Mouse (Mus musculus) midbrain, embryonic 12.5 days (tissue): Measurements from ENCODE around the gene Rpl13. TPM values are rescaled to one million over a fixed set of nuclear protein-coding genes. Genes with fewer than 3 reads are reported as not detected.
"Not testable (repeated sequence)": the region's sequence is repeated elsewhere in the genome, so short reads cannot be mapped to it uniquely, and the experiment has no call there.

ENCODE experiments used
- ATAC-seq: fragments of 200-750 bp; cut with Nextera tagmentation; 2 replicates; pipeline ENCODE4 v1.8.0; 2017; ENCODE audit warnings: low read depth, moderate TSS enrichment, moderate library complexity; ENCODE audit not compliant: low FRiP score
- H3K27ac ChIP-seq: fragments of 300-500 bp; sonication (generic); replicated peaks from 2 replicates; pipeline ENCODE4 v1.5.1; 2016; ENCODE audit warnings: mild to moderate bottlenecking
- H3K27me3 ChIP-seq: fragments of 300-500 bp; sonication (generic); 2 replicates; pipeline ENCODE4 v1.6.1; 2016; ENCODE audit warnings: mild to moderate bottlenecking
- H3K36me3 ChIP-seq: fragments of 300-500 bp; sonication (generic); 2 replicates; pipeline ENCODE4 v1.6.1; 2016
- H3K4me1 ChIP-seq: fragments of 300-500 bp; sonication (generic); 2 replicates; pipeline ENCODE4 v1.6.1; 2016
- H3K4me2 ChIP-seq: fragments of 300-500 bp; sonication (generic); replicated peaks from 2 replicates; pipeline ENCODE4 v1.6.1; 2016; ENCODE audit warnings: mild to moderate bottlenecking, moderate library complexity
- H3K4me3 ChIP-seq: fragments of 300-500 bp; sonication (generic); 2 replicates; pipeline ENCODE4 v1.5.1; 2016; ENCODE audit warnings: mild to moderate bottlenecking
- H3K9ac ChIP-seq: fragments of 300-500 bp; sonication (generic); replicated peaks from 2 replicates; pipeline ENCODE4 v1.6.1; 2016; ENCODE audit warnings: mild to moderate bottlenecking, moderate library complexity
- H3K9me3 ChIP-seq: fragments of 300-500 bp; sonication (generic); 2 replicates; pipeline ENCODE4 v1.6.1; 2016; ENCODE audit warnings: mild to moderate bottlenecking
- WGBS: fragments of 180-500 bp; shearing (Covaris S2); methylation state at CpG from one replicate; pipeline ENCODE4 v1.1.7; 2016; 5-methylcytosine and 5-hydroxymethylcytosine counted together
- polyA plus RNA-seq: library from polyadenylated mRNA; unstranded; fragments of >200 nt; fragmentation: Nextera tagmentation; extraction: Ambion mirVana; gene quantifications from 2 replicates; pipeline ENCODE4 v1.2.1, GENCODE M21; 2016

Gene Rpl13
- polyA plus RNA-seq, 1 experiment from 2014 or later, result 1,075 TPM

- H3K4me2 ChIP-seq, result no peak overlapping the region
- ATAC-seq, result no peak
- no peak overlapping the region for H3K9ac ChIP-seq
- H3K4me1 ChIP-seq, result peaks cover 3% of the 10 kb centered on the region; the same call in 1 of the 2 replicates
- no peak overlapping the region for H3K4me3 ChIP-seq
- 94% methylated on average over 11 of the region's 11 CpGs for WGBS
- H3K27me3 ChIP-seq, result no peaks in the 10 kb centered on the region
- no peak overlapping the region for H3K27ac ChIP-seq
- H3K9me3 ChIP-seq, result no peaks in the 10 kb centered on the region
- peaks cover 47% of the 10 kb centered on the region for H3K36me3 ChIP-seq
Observed at GRCm38 (mm10) chr8:123097216-123097615, 4.9 kb upstream of the Rpl13 start.

GRCm38 (mm10) chr8:123097786-123098584, 4.2 kb upstream of the Rpl13 start:
- Histone ChIP-seq H3K27me3 (no peaks in the 10 kb centered on the region), H3K9me3 (no peaks in the 10 kb centered on the region), H3K36me3 (peaks cover 46% of the 10 kb centered on the region), H3K9ac (no peak overlapping the region), H3K4me1 (peaks cover 3% of the 10 kb centered on the region; the same call in 1 of the 2 replicates), H3K27ac (no peak overlapping the region), H3K4me3 (no peak overlapping the region), H3K4me2 (no peak overlapping the region)
- 77% methylated on average over 12 of the region's 12 CpGs for WGBS
- ATAC-seq, result no peak

DNA sequence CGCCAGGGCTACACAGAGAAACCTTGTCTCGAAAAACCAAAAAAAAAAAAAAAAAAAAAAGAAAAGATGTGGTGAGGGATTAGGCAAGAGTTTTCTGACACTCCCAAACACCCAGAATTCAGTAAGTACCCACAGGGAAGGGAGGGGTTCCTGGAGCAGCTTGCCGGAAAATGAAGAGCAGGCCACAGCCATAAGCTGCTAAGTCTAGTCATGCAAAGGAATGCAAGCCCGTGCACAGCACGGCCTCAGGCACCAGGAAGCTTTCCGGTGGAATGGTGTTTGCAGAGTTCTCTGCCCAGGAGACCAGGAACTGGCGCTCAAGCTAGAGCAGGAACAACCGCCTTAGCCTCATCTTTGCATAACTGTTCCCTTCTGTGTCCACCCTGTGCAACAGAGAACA, 1.9 kb upstream of the Rpl13 start:
- Histone ChIP-seq H3K4me1 (peaks cover 12% of the 10 kb centered on the region), H3K9me3 (no peaks in the 10 kb centered on the region), H3K4me3 (no peak overlapping the region), H3K36me3 (peaks cover 44% of the 10 kb centered on the region), H3K4me2 (no peak overlapping the region), H3K27me3 (no peaks in the 10 kb centered on the region), H3K9ac (no peak overlapping the region), H3K27ac (no peak overlapping the region)
- 65% methylated on average over 8 of the region's 8 CpGs for WGBS
- ATAC-seq, result no peak

GRCm38 (mm10) chr8:123101244-123101643, 906 bp upstream of the Rpl13 start:
- 75% methylated on average over 4 of the region's 4 CpGs for WGBS
- Histone ChIP-seq H3K4me2 (no peak overlapping the region; the same call in 1 of the 2 replicates), H3K4me1 (peaks cover 12% of the 10 kb centered on the region), H3K9me3 (no peaks in the 10 kb centered on the region), H3K4me3 (no peak overlapping the region), H3K36me3 (peaks cover 45% of the 10 kb centered on the region), H3K27me3 (no peaks in the 10 kb centered on the region), H3K9ac (no peak overlapping the region), H3K27ac (no peak overlapping the region)
- ATAC-seq, result no peak

- not testable (repeated sequence) for ATAC-seq, H3K27me3 ChIP-seq, H3K9me3 ChIP-seq
- Histone ChIP-seq H3K4me3 (peak overlapping the region; percentile 79), H3K27ac (peak overlapping the region; percentile 92), H3K4me2 (peak overlapping the region; percentile 94), H3K4me1 (peaks cover 12% of the 10 kb centered on the region), H3K9ac (peak overlapping the region; percentile 99), H3K36me3 (peaks cover 35% of the 10 kb centered on the region)
- WGBS, result 3% methylated on average over 26 of the region's 26 CpGs
Observed at GRCm38 (mm10) chr8:123102855-123103254, 705 bp downstream of the Rpl13 start.

DNA sequence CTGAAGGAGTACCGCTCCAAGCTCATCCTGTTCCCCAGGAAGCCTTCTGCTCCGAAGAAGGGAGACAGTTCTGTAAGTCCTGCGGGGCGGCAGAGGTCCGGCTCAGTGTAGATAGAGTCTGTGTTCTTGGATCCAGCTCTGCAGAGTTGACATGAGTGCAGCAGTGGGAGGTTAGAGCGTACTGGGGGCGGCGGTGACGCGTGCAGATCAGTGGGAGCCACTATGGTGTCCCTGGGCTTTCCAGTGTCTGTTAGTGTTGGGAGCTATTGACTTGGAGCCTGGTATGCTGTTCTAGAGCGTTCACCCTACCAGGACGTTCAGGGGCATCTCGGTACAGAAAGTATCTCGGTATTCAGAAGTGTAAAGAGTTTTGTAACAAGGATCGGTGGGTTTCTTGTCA, 1.1 kb downstream of the Rpl13 start:
- Histone ChIP-seq H3K4me2 (peak overlapping the region; percentile 94), H3K4me3 (peak overlapping the region; percentile 79), H3K27ac (peak overlapping the region; percentile 92; the same call in 1 of the 2 replicates), H3K27me3 (no peaks in the 10 kb centered on the region), H3K9me3 (no peaks in the 10 kb centered on the region), H3K4me1 (peaks cover 12% of the 10 kb centered on the region), H3K9ac (peak overlapping the region; percentile 99), H3K36me3 (peaks cover 30% of the 10 kb centered on the region)
- no peak for ATAC-seq
- 20% methylated on average over 15 of the region's 15 CpGs for WGBS

- H3K4me3 ChIP-seq, result no peak overlapping the region; the same call in 1 of the 2 replicates
Observed at GRCm38 (mm10) chr8:123104046-123104767, 2.1 kb downstream of the Rpl13 start.

DNA sequence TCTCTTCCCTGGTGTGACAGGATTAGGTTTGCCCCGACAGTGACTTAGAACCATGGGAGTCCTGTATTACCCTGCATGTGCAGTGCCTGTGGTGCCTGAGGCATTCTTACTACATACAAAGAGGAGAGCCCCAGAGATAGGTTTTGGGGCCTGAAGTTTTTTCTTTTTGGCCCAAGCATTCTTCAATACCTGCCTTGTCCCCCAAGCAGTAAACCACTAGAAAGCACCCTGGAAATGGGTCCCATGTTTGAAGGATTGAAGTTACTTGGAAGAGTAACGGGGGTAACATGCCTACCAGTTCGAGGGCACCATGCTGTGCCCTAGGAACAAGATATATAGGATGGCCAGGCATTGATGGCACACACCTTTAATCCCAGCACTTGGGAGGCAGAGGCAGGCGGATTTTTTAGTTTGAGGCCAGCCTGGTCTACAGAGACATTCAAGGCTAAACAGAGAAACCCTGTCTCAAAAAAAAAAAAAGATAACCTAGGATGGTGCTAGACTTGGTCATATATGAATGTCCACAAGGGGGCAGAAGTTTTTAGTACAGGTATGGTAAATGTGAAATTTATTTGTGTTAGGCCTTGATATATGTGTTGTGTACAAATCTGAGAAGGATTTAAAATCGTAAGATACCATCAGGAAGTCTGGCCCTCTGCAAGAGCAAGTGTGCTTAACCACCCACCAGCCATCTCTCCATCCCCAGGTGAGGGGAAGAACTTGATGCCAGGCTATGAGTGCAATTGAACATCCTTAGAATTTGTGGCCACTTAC, 3.6 kb downstream of the Rpl13 start:
- H3K36me3 ChIP-seq, result peaks cover 26% of the 10 kb centered on the region
- WGBS, result 70% methylated on average over 5 of the region's 5 CpGs
- H3K4me2 ChIP-seq, result no peak overlapping the region
- peaks cover 12% of the 10 kb centered on the region for H3K4me1 ChIP-seq
- H3K4me3 ChIP-seq, result no peak overlapping the region
- H3K27me3 ChIP-seq, result no peaks in the 10 kb centered on the region
- no peaks in the 10 kb centered on the region for H3K9me3 ChIP-seq
- ATAC-seq, result no peak
- H3K27ac ChIP-seq, result no peak overlapping the region
- no peak overlapping the region for H3K9ac ChIP-seq

More at GRCm38 (mm10) chr8:123104046-123104767, 2.1 kb downstream of the Rpl13 start:
- ATAC-seq, result no peak
- Histone ChIP-seq H3K9ac (peak overlapping the region; percentile 99; the same call in 1 of the 2 replicates), H3K4me1 (peaks cover 12% of the 10 kb centered on the region), H3K4me2 (0 out of 2 replicates have a peak overlapping the region, but pooled peaks have one; percentile 94), H3K27me3 (no peaks in the 10 kb centered on the region), H3K9me3 (no peaks in the 10 kb centered on the region), H3K27ac (no peak overlapping the region), H3K36me3 (peaks cover 26% of the 10 kb centered on the region)
- 85% methylated on average over 6 of the region's 6 CpGs for WGBS

DNA sequence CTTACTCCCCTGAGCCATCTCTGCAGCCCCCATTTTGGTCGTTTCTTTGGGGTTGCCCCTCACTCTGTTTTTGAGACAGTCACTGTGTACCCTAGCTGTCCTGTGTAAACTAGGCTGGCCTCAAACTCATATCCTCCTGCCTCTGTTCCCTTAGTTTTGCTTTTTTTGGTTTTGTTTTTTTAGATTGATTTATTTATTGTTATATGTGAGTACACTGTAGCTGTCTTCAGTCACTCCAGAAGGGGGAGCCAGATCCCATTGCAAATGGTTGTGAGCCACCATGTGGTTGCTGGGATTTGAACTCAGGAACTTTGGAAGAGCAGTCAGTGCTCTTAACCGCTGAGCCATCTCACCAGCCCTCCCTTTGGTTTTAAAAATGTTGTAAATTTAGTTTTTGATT, 4.4 kb downstream of the Rpl13 start:
- 53% methylated on average over 2 of the region's 2 CpGs for WGBS
- Histone ChIP-seq H3K4me2 (no peak overlapping the region), H3K27ac (no peak overlapping the region), H3K36me3 (peaks cover 26% of the 10 kb centered on the region), H3K9me3 (no peaks in the 10 kb centered on the region), H3K9ac (no peak overlapping the region), H3K27me3 (no peaks in the 10 kb centered on the region), H3K4me1 (peaks cover 12% of the 10 kb centered on the region), H3K4me3 (no peak overlapping the region)
- no peak for ATAC-seq

- H3K27me3 ChIP-seq, result no peaks in the 10 kb centered on the region
- no peak overlapping the region for H3K4me2 ChIP-seq
- WGBS, result 77% methylated on average over 1 of the region's 1 CpGs
- peaks cover 26% of the 10 kb centered on the region for H3K36me3 ChIP-seq
- no peak for ATAC-seq
- no peak overlapping the region for H3K27ac ChIP-seq
- no peaks in the 10 kb centered on the region for H3K9me3 ChIP-seq
- H3K4me3 ChIP-seq, result no peak overlapping the region
- peaks cover 9% of the 10 kb centered on the region for H3K4me1 ChIP-seq
- H3K9ac ChIP-seq, result no peak overlapping the region
Observed at GRCm38 (mm10) chr8:123108010-123108409, 5.9 kb downstream of the Rpl13 start.

GRCm38 (mm10) chr8:123108953-123109352, 6.8 kb downstream of the Rpl13 start:
- no peak for ATAC-seq
- Histone ChIP-seq H3K4me1 (no peaks in the 10 kb centered on the region; the same call in 1 of the 2 replicates), H3K27ac (no peak overlapping the region), H3K4me2 (no peak overlapping the region), H3K36me3 (peaks cover 19% of the 10 kb centered on the region), H3K9me3 (no peaks in the 10 kb centered on the region), H3K4me3 (no peak overlapping the region), H3K9ac (no peak overlapping the region), H3K27me3 (peaks cover under 1% of the 10 kb centered on the region; the same call in 1 of the 2 replicates)
- 80% methylated on average over 5 of the region's 5 CpGs for WGBS
